Mouse (Mus musculus): Measurements from ENCODE around the gene Ankrd36. TPM values are rescaled to one million over a fixed set of nuclear protein-coding genes. Genes with fewer than 3 reads are reported as not detected.

Ankrd36 gene
- polyA plus RNA-seq, 1 experiment = 0.10 TPM

GRCm38 (mm10) chr11:5702957-5703332 lies 133.5 kb downstream of the Ankrd36 start:
- TF ChIP-seq GATA1 (IDR thresholded peaks at IDR 0.05; ENCODE audit: low read length) = no peak

DNA sequence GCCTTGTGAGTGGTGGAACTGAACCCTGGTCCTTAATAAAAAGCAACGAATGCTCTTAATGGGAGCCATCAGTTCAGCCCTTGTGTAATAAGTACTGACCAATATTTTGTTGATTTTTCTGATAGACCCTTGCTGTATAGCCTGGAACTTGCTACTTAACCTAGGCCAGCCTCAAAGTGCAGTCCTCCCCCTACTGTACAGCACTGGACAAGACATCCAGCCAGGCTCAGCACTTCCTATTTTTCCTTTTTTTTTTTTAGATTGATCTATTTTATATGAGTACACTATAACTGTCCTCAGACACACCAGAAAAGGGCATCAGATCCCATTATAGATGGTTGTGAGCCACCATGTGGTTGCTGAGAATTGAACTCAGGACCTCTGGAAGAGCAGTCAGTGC lies 133.9 kb downstream of the Ankrd36 start:
- no peak for TF ChIP-seq GATA1 (IDR thresholded peaks at IDR 0.05; ENCODE audit: low read length)

GRCm38 (mm10) chr11:5705972-5706371 lies 136.5 kb downstream of the Ankrd36 start:
- TF ChIP-seq GATA1 (IDR thresholded peaks at IDR 0.05; ENCODE audit: low read length) = no peak

- no peak for TF ChIP-seq GATA1 (IDR thresholded peaks at IDR 0.05; ENCODE audit: low read length)
Measured at GRCm38 (mm10) chr11:5706874-5707529, 137.5 kb downstream of the Ankrd36 start.

DNA sequence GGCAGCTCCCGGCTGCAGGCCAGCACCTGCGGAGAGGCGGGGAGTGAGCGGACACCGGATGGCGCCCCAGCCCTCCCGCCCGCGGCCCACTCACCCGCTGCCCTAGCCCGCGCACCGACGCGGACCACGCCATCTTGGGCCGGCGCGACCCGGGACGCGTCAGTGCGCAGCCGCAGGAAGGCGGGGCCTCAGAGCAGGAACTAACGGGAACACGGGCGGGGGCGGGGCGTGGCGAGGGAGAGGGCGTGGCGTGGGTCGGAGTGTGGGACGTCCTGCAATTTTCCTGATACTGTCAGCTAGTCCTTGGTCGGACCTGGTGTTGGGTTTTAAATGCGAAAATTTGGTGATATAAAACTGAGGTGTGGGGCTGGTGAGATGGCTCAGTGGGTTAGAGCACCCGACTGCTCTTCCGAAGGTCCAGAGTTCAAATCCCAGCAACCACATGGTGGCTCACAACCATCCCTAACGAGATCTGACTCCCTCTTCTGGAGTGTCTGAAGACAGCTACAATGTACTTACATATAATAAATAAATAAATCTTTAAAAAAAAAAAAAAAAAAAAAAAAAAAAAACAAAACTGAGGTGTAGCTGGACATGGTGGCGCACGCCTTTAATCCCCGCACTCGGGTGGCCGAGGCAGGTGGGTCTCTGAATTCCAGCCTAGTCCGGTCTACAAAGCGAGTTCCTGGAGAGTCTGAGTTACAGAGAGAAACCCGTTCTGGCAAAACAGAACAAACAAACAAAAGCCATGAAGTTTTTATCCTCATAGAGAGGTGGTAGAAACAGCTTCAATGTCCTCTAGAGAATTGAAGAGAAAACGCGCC lies 138.3 kb downstream of the Ankrd36 start:
- TF ChIP-seq GATA1 (IDR thresholded peaks at IDR 0.05; ENCODE audit: low read length) = no peak

DNA sequence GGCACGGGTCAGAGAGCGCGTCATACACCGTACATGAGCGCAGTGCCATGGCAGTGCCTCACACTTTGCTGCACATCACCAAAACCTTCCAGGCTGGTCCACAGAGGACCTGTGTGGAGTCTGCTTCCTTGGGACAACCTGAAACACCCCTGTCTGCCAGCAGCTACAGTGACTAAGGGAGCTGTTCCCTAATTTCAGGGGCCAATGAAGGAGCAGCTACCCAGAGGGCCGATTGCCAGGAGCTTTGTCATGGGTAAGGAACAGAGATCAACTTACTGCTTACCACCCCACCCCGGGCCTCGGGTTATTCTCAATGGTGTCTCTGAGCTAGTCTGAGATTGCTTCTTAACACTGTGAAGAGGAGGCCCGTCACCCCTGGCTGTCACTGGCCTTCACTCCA lies 145.7 kb downstream of the Ankrd36 start:
- no peak for TF ChIP-seq GATA1 (IDR thresholded peaks at IDR 0.05; ENCODE audit: low read length)

- TF ChIP-seq GATA1 (IDR thresholded peaks at IDR 0.05; ENCODE audit: low read length) = no peak
Measured at GRCm38 (mm10) chr11:5715630-5716105, 146.2 kb downstream of the Ankrd36 start, which contains the start of gene Mrps24. Mrps24 (minus strand) TSS chr11:5715680.

GRCm38 (mm10) chr11:5716246-5716645 lies 146.8 kb downstream of the Ankrd36 start:
- TF ChIP-seq GATA1 (IDR thresholded peaks at IDR 0.05; ENCODE audit: low read length) = no peak

DNA sequence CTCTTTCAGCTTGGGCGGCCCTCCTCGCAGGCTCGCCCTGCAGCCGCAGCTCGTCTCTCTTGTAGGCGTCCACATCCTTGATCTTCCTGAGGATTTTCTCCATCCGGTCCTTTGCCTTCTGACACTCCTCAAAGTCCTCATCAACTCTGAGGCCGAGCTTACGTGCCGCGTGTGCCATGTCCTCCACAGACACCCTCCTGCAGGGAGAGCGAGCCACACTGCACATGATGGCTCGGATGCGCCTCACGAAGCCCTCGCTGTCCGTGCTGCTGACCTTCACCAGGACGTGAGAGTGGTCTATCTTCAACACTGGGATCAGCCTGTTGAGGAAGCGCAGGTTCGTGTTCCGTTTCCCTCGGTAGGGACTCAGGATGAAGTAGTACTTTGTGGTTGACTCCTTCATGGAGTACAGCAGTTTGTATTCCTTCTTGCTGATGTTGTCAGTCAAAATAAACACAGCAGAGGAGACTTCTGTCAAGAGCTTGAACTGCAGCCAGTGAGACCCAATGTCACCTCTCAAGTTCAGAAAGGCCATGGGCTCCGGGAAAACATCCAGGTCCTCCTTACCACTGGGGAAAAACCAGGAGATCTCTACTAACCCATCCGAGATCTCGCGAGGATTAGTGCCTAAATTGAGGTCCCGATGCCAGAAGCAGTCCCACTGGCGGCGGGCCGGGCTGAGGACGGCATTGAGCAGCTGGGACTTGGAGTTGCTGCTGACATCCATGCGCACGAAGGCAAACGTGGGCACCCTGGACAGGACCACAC lies 147.6 kb downstream of the Ankrd36 start:
- no peak for TF ChIP-seq GATA1 (IDR thresholded peaks at IDR 0.05; ENCODE audit: low read length)

DNA sequence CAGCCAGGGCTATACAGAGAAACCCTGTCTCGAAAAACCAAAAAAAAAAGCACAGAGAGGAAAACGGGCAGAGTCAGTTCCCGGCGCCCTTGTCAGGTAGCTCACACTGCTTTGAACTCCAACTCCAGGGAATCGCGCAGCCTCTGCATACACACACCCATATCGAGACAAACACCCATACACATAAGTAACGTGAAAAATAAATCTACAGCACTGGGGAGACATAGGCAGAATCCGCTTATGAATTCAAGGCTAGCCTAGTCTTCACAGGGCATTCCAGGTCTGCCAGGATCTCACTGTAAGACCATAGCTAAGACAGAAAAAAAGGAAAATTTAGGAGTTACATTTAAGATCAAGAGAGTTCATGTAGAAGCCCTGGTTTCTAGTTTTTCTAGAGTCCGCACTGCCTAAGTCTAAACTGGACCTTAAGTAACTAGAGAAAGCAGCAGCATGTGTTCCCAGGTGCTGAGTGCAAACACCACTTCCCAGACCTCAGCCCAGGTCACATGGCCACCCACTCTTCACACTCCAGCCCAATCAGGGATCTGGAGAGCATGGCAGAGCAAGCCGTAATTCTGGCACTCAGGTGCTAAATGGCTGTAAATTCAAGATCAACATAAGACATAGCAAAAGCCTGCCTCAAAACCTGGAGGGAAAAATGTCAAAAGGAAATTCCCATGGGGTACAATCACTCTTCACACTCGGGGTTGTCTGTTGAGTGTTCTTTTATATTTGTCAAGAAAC lies 149.3 kb downstream of the Ankrd36 start:
- TF ChIP-seq GATA1 (IDR thresholded peaks at IDR 0.05; ENCODE audit: low read length) = no peak

DNA sequence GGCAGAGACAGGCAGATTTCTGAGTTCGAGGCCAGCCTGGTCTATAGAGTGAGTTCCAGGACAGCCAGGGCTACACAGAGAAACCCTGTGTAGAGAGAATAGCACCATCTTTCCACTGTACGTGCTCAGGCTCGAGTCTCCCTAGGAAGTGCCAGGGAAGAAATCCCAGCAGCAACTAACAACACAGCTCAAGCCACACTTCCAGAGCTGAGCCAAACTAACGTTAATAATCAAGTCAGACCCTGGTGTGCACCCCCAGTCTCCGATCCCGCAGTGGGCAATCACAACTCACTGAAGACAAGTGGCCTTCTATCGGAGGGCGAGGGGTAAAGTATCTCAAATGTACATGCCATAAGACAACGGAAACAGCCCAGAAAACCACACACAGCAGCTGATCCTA lies 160.1 kb downstream of the Ankrd36 start:
- no peak for TF ChIP-seq GATA1 (IDR thresholded peaks at IDR 0.05; ENCODE audit: low read length)

DNA sequence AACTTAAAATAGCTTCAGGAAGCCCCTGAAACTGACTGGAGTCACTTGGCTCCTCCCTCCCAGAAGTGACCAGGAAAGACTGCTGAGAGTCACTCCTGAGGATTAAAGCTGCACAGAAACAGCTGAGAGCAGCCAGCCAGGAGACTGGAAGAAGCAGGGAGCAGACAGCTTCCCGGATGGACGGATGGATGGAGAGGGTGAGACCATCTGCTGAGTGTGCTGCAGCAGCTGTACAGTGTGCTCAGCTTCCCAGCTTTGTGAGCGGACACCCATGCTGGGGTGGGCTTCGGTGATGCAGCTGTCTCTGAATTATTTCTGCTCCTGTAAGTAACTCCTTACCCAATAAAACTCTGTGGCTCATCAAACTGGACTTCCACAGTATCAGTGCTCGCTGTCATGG lies 162.9 kb downstream of the Ankrd36 start:
- TF ChIP-seq GATA1 (IDR thresholded peaks at IDR 0.05; ENCODE audit: low read length) = no peak

- TF ChIP-seq GATA1 (IDR thresholded peaks at IDR 0.05; ENCODE audit: low read length) = no peak
Measured at GRCm38 (mm10) chr11:5734323-5734722, 164.8 kb downstream of the Ankrd36 start.

DNA sequence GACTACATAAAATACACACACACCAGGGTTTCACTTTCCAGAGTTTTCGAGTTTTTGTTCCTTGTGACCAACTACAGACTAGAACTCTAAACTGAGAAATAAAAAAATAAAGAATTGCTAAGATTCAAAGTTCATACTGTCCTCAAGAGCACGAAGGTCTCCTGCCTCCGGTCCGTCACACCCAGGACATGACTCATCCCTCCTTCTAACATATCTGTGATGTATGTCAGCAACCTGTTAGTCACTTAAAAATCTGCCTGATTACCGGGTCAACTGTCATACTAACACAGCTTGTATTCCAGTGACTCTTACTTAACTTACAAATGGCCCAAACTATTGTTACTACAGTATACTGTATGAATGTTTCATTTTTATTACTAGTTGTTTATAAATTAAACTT lies 167.7 kb downstream of the Ankrd36 start:
- no peak for TF ChIP-seq GATA1 (IDR thresholded peaks at IDR 0.05; ENCODE audit: low read length)

Other genes starting within 250 kb of the Ankrd36 start
- gene Znrf3, start 124.8 kb upstream of the Ankrd36 start, polyA plus RNA-seq (2012) = 2.2 and 2.3 TPM in 2 replicates
- 26.3 and 35.3 TPM in 2 replicates for gene Xbp1, start 49.0 kb upstream of the Ankrd36 start, polyA plus RNA-seq (2012)
- gene Ccdc117, start 27.5 kb upstream of the Ankrd36 start, polyA plus RNA-seq (2012) = 8.7 and 8.9 TPM in 2 replicates
- 108 and 154 TPM in 2 replicates for gene Mrps24, start 146.0 kb downstream of the Ankrd36 start, polyA plus RNA-seq (2012)
- 9.7 and 11.7 TPM in 2 replicates for gene Urgcp, start 192.7 kb downstream of the Ankrd36 start, polyA plus RNA-seq (2012)
- gene Dbnl, start 218.8 kb downstream of the Ankrd36 start, polyA plus RNA-seq (2012) = 207 and 227 TPM in 2 replicates
- 0.24 and 0.98 TPM in 2 replicates for gene Pgam2, start 234.0 kb downstream of the Ankrd36 start, polyA plus RNA-seq (2012)

Data from G1E-ER4 (cell line).